Mouse (Mus musculus): ENCODE data around the gene Fam131a.

The Fam131a gene

GRCm38 (mm10) chr16:20715976-20716840 lies 23.2 kb downstream of the Fam131a start:
- in situ Hi-C loops (cut with MboI, MseI), result no loop called here

GRCm38 (mm10) chr16:20716841-20717180 lies 23.8 kb downstream of the Fam131a start:
- in situ Hi-C loops (cut with MboI, MseI), result no loop called here

GRCm38 (mm10) chr16:20717181-20717977 lies 24.3 kb downstream of the Fam131a start, which contains the start of the genes Polr2h and Clcn2:
Gene Polr2h (plus strand): TSS chr16:20717665.
Gene Clcn2 (minus strand): TSS chr16:20717746.
- in situ Hi-C loops (cut with MboI, MseI), result no loop called here

- in situ Hi-C loops (cut with MboI, MseI), result no loop called here
Measured at GRCm38 (mm10) chr16:20717978-20718670, 25.1 kb downstream of the Fam131a start.

GRCm38 (mm10) chr16:20721808-20722207 lies 28.8 kb downstream of the Fam131a start:
- in situ Hi-C loops (cut with MboI, MseI), result no loop called here

GRCm38 (mm10) chr16:20722736-20723135 lies 29.7 kb downstream of the Fam131a start:
- in situ Hi-C loops (cut with MboI, MseI), result no loop called here

GRCm38 (mm10) chr16:20723247-20723646 lies 30.2 kb downstream of the Fam131a start:
- in situ Hi-C loops (cut with MboI, MseI), result no loop called here

- in situ Hi-C loops (cut with MboI, MseI), result no loop called here
Measured at GRCm38 (mm10) chr16:20724338-20724748, 31.3 kb downstream of the Fam131a start.

- in situ Hi-C loops (cut with MboI, MseI), result no loop called here
Measured at GRCm38 (mm10) chr16:20725321-20725720, 32.3 kb downstream of the Fam131a start.

- in situ Hi-C loops (cut with MboI, MseI), result no loop called here
Measured at GRCm38 (mm10) chr16:20725750-20726149, 32.7 kb downstream of the Fam131a start.

- in situ Hi-C loops (cut with MboI, MseI), result no loop called here
Measured at GRCm38 (mm10) chr16:20726384-20726783, 33.3 kb downstream of the Fam131a start.

- in situ Hi-C loops (cut with MboI, MseI), result no loop called here
Measured at GRCm38 (mm10) chr16:20730293-20730711, 37.3 kb downstream of the Fam131a start.

- in situ Hi-C loops (cut with MboI, MseI), result no loop called here
Measured at GRCm38 (mm10) chr16:20731688-20732087, 38.6 kb downstream of the Fam131a start.

- in situ Hi-C loops (cut with MboI, MseI), result no loop called here
Measured at GRCm38 (mm10) chr16:20732251-20732924, 39.3 kb downstream of the Fam131a start.

- in situ Hi-C loops (cut with MboI, MseI), result no loop called here
Measured at GRCm38 (mm10) chr16:20732925-20733730, 40.1 kb downstream of the Fam131a start, which contains the start of gene Chrd. Gene Chrd (plus strand): TSS chr16:20733127.

- in situ Hi-C loops (cut with MboI, MseI), result no loop called here
Measured at GRCm38 (mm10) chr16:20733731-20734730, 41.0 kb downstream of the Fam131a start, which contains the start of gene Thpo. Gene Thpo (minus strand): TSS chr16:20734511.

GRCm38 (mm10) chr16:20735651-20736050 lies 42.6 kb downstream of the Fam131a start:
- in situ Hi-C loops (cut with MboI, MseI), result no loop called here

GRCm38 (mm10) chr16:20736168-20736567 lies 43.1 kb downstream of the Fam131a start:
- in situ Hi-C loops (cut with MboI, MseI), result no loop called here

GRCm38 (mm10) chr16:20736823-20737222 lies 43.8 kb downstream of the Fam131a start:
- in situ Hi-C loops (cut with MboI, MseI), result no loop called here

Data from regulatory T cell (primary cell).